Mouse (Mus musculus) embryonic facial prominence, embryonic 14.5 days (tissue): ENCODE measurements around the gene Ggnbp2. TPM values are rescaled to one million over a fixed set of nuclear protein-coding genes. Genes with fewer than 3 reads are reported as not detected.
"Not testable (repeated sequence)": the region's sequence is repeated elsewhere in the genome, so short reads cannot be mapped to it uniquely, and the experiment has no call there.

Experiments
- ATAC-seq: fragments of 200-750 bp; cut with Nextera tagmentation; 2 replicates; pipeline ENCODE4 v1.8.0; 2017; ENCODE audit warnings: low read depth, moderate number of reproducible peaks, moderate TSS enrichment
- DNase-seq: peaks from one replicate; pipeline ENCODE4 v3.0.0-alpha.2; 2015; ENCODE audit warnings: low spot score
- H3K27ac ChIP-seq: fragments of 300-500 bp; sonication (generic); replicated peaks from 2 replicates; pipeline ENCODE4 v1.5.1; 2014; ENCODE audit warnings: low read depth, mild to moderate bottlenecking, low read length, moderate library complexity
- H3K27me3 ChIP-seq: fragments of 300-500 bp; sonication (generic); replicated peaks from 2 replicates; pipeline ENCODE4 v1.6.1; 2014; ENCODE audit warnings: low read length; ENCODE audit not compliant: control insufficient read depth, insufficient read depth
- H3K36me3 ChIP-seq: fragments of 300-500 bp; sonication (generic); 2 replicates; pipeline ENCODE4 v1.6.1; 2014; ENCODE audit warnings: low read length, mixed read lengths; ENCODE audit not compliant: control insufficient read depth, insufficient read depth
- H3K4me1 ChIP-seq: fragments of 300-500 bp; sonication (generic); 2 replicates; pipeline ENCODE4 v1.6.1; 2014; ENCODE audit warnings: antibody characterized with exemption, low read length; ENCODE audit not compliant: control insufficient read depth, insufficient read depth
- H3K4me2 ChIP-seq: fragments of 300-500 bp; sonication (generic); 2 replicates; pipeline ENCODE4 v1.6.1; 2014; ENCODE audit warnings: low read depth, mild to moderate bottlenecking, low read length, moderate library complexity, mixed read lengths
- H3K4me3 ChIP-seq: fragments of 300-500 bp; sonication (generic); 2 replicates; pipeline ENCODE4 v1.5.1; 2014; ENCODE audit warnings: low read depth, mild to moderate bottlenecking, low read length
- H3K9ac ChIP-seq: fragments of 300-500 bp; sonication (generic); 2 replicates; pipeline ENCODE4 v1.6.1; 2014; ENCODE audit warnings: low read depth, mild to moderate bottlenecking, low read length, moderate library complexity, mixed read lengths
- H3K9me3 ChIP-seq: fragments of 300-500 bp; sonication (generic); 2 replicates; pipeline ENCODE4 v1.6.1; 2016; ENCODE audit warnings: low read length; ENCODE audit not compliant: control insufficient read depth
- WGBS: fragments of 180-500 bp; shearing (Covaris S2); extraction: QIAGEN DNeasy Blood & Tissue Kit; methylation state at CpG from one replicate; pipeline ENCODE4 v1.1.7; 2014; 5-methylcytosine and 5-hydroxymethylcytosine counted together
- polyA plus RNA-seq: library from polyadenylated mRNA; unstranded; fragments of >200 nt; fragmentation: Nextera tagmentation; extraction: Ambion mirVana; gene quantifications from 2 replicates; pipeline ENCODE4 v1.2.1, GENCODE M21; 2014

Gene Ggnbp2
- polyA plus RNA-seq, 1 experiment from 2014 or later: 62.4 TPM

DNA sequence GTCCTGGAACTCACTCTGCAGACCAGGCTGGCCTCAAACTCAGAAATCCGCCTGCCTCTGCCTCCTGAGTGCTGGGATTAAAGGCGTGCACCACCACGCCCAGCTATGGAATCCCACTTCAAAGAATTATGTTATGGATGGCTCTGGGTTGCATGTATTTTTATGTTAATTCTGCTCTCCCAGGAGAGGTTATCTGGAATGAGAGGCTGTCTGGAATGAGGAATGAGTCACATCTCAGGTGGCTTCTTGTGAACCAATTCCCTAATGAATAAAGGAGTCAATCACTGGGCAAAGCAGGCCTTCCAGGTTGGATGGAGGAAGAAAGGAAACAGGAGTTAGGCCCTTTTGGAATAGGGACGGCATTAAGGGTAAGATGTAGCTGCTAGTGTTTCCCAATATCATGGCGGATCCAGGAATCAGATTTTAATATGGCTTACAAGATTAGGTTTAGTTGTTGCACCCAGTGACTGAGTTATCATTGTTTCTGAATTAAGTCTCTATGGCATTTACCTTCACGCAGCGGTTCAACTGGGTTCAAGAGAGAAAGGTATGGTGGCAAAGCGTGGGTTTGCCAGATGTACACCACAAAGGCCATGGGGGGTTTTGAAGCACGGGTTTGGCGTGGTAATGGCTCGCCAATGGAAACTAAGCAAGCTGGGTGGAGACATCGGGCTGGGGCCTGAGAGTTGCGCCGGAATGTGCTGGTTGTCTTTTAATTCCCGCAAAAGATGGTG is 23.7 kb downstream of the Ggnbp2 start:
- no peak for DNase-seq
- Histone ChIP-seq H3K27me3 (no peaks in the 10 kb centered on the region), H3K4me3 (no peak overlapping the region), H3K4me1 (no peaks in the 10 kb centered on the region), H3K4me2 (no peak overlapping the region), H3K36me3 (peaks cover 80% of the 10 kb centered on the region), H3K27ac (no peak overlapping the region), H3K9ac (no peak overlapping the region), H3K9me3 (no peaks in the 10 kb centered on the region)
- WGBS: 92% methylated on average over 15 of the region's 15 CpGs
- no peak for ATAC-seq

- Histone ChIP-seq H3K4me1 (no peaks in the 10 kb centered on the region), H3K36me3 (peaks cover 85% of the 10 kb centered on the region), H3K9ac (no peak overlapping the region), H3K27me3 (no peaks in the 10 kb centered on the region), H3K27ac (no peak overlapping the region), H3K9me3 (no peaks in the 10 kb centered on the region), H3K4me3 (no peak overlapping the region), H3K4me2 (no peak overlapping the region)
- DNase-seq: no peak
- 92% methylated on average over 2 of the region's 2 CpGs for WGBS
- no peak for ATAC-seq
Measured at GRCm38 (mm10) chr11:84839330-84839729, 31.3 kb downstream of the Ggnbp2 start.

DNA sequence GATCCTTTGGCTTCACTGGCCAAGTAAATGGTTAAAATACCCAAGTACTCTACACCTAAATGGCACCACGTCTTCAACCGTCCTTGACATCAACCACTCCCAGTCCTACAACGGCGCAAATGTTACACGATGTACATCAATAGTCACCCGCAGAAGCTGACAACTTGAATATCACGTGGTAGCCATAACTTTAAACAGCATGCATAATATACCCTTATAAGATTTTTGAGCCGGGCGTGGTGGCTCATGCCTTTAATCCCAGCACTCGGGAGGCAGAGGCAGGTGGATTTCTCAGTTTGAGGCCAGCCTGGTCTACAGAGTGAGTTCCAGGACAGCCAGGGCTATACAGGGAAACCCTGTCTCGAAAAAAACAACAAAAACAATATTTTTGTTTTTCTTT is 41.1 kb downstream of the Ggnbp2 start:
- peak overlapping the region; percentile 81 for H3K9ac ChIP-seq
- peaks cover 11% of the 10 kb centered on the region for H3K4me1 ChIP-seq
- H3K27ac ChIP-seq: peak overlapping the region; percentile 81
- not testable (repeated sequence) for ATAC-seq, H3K9me3 ChIP-seq, DNase-seq, H3K27me3 ChIP-seq
- H3K4me2 ChIP-seq: peak overlapping the region; percentile 87
- 75% methylated on average over 11 of the region's 11 CpGs for WGBS
- peak overlapping the region; percentile 82 for H3K4me3 ChIP-seq
- H3K36me3 ChIP-seq: peaks cover 40% of the 10 kb centered on the region

- H3K36me3 ChIP-seq: peaks cover 33% of the 10 kb centered on the region
- H3K9ac ChIP-seq: peak within 1 kb of the TSS; percentile 81
- H3K4me3 ChIP-seq: peak within 1 kb of the TSS; percentile 82
- peak; percentile 94 for DNase-seq
- peak within 1 kb of the TSS; percentile 81 for H3K27ac ChIP-seq
- peak within 1 kb of the TSS; percentile 87 for H3K4me2 ChIP-seq
- WGBS: under 1% methylated on average over 53 of the region's 62 CpGs
- peaks cover 11% of the 10 kb centered on the region for H3K4me1 ChIP-seq
- no peaks in the 10 kb centered on the region for H3K27me3 ChIP-seq
- H3K9me3 ChIP-seq: no peaks in the 10 kb centered on the region
- ATAC-seq: peak; percentile 91
Measured at GRCm38 (mm10) chr11:84828516-84829399, 41.9 kb downstream of the Ggnbp2 start, which contains the start of gene Dhrs11. Dhrs11 (minus strand) TSS chr11:84828994.

DNA sequence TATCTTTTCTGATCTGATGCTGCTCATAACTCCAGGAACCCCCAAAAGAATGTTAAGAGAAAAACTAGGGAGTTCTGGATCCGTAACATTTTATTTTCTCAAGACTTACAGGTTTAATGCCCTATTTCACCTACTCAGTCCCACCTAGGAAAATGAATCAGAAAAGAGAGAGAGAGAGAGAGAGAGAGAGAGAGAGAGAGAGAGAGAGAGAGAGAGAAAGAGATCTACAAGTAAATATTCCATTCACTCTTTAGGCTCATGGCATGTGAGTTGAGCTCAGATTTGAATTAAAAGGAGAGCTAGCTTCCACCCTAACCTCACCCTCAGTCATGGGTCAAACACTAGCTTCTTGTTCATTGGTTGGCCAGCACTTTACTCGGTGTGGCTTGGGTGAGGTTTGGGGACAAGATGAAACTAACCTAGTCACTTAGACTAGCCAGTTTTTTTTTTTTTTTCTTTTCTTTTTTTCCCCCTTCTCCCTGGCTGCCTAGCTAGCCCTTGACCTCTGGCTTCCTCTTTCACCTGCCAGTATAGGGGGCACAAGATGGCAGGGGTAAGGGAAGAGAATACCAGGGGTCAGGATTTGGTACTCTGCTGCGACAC is 42.6 kb downstream of the Ggnbp2 start:
- ATAC-seq (no peak), DNase-seq (no peak)
- H3K36me3 ChIP-seq: peaks cover 26% of the 10 kb centered on the region
- no peaks in the 10 kb centered on the region for H3K27me3 ChIP-seq
- H3K27ac ChIP-seq: no peak overlapping the region
- 40% methylated on average over 3 of the region's 3 CpGs for WGBS
- H3K9ac ChIP-seq: peak overlapping the region; percentile 81
- H3K4me2 ChIP-seq: peak overlapping the region; percentile 87
- peak overlapping the region; percentile 82 for H3K4me3 ChIP-seq
- peaks cover 11% of the 10 kb centered on the region for H3K4me1 ChIP-seq
- no peaks in the 10 kb centered on the region for H3K9me3 ChIP-seq

- H3K9me3 ChIP-seq: no peaks in the 10 kb centered on the region
- peaks cover 11% of the 10 kb centered on the region for H3K4me1 ChIP-seq
- H3K27ac ChIP-seq: no peak overlapping the region
- H3K9ac ChIP-seq: no peak overlapping the region
- no peaks in the 10 kb centered on the region for H3K27me3 ChIP-seq
- H3K4me2 ChIP-seq: no peak overlapping the region
- H3K4me3 ChIP-seq: no peak overlapping the region
- DNase-seq: no peak
- peaks cover 21% of the 10 kb centered on the region for H3K36me3 ChIP-seq
- no peak for ATAC-seq
Measured at GRCm38 (mm10) chr11:84827492-84827891, 43.1 kb downstream of the Ggnbp2 start.

DNA sequence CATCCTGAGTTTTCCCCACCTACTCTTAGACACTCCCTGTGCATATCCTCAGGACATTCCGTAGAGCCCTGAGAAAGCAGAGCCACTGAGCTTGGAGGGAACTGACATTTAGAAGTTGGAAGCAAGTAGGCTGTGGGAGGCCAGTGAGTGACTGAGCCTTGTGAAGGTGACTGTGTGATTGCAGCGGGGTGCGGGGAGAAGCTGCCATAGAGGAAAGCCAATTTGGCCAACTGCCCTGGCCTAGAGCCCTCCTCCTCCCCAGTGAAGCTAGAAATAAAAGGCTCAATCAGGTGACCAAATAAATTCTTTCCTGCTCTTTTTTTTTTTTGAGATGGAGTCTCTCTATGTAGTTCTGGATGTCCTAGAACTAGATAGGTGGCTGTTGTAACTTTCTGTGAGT is 44.4 kb downstream of the Ggnbp2 start:
- ATAC-seq: no peak

GRCm38 (mm10) chr11:84825261-84825807 is 45.3 kb downstream of the Ggnbp2 start:
- no peaks in the 10 kb centered on the region for H3K9me3 ChIP-seq
- no peak overlapping the region for H3K9ac ChIP-seq
- WGBS: 91% methylated on average over 10 of the region's 10 CpGs
- H3K36me3 ChIP-seq: peaks cover 11% of the 10 kb centered on the region; the same call in 1 of the 2 replicates
- H3K27me3 ChIP-seq: no peaks in the 10 kb centered on the region
- peaks cover 11% of the 10 kb centered on the region for H3K4me1 ChIP-seq
- H3K4me3 ChIP-seq: no peak overlapping the region
- H3K27ac ChIP-seq: no peak overlapping the region
- DNase-seq (no peak), ATAC-seq (no peak)
- H3K4me2 ChIP-seq: no peak overlapping the region

More for the DNA sequence above, 44.4 kb downstream of the Ggnbp2 start:
- Histone ChIP-seq H3K9me3 (no peaks in the 10 kb centered on the region), H3K27ac (no peak overlapping the region), H3K27me3 (no peaks in the 10 kb centered on the region), H3K9ac (no peak overlapping the region), H3K4me1 (peaks cover 11% of the 10 kb centered on the region), H3K4me2 (no peak overlapping the region), H3K4me3 (no peak overlapping the region), H3K36me3 (peaks cover 15% of the 10 kb centered on the region; the same call in 1 of the 2 replicates)
- 54% methylated on average over 3 of the region's 3 CpGs for WGBS
- no peak for DNase-seq
